11 mouse cellular contexts compared by ENCODE assay signal in genomic region chr14:8243136-8243888, GRCm38 (mm10). TPM values are rescaled to one million over a fixed set of nuclear protein-coding genes. Genes with fewer than 3 reads are reported as not detected.
DNase-seq lines count a peak whose midpoint lies in the region; ATAC-seq and TF ChIP-seq lines count a peak whose summit lies in the region.
"Had no signal": no experiment of that assay in that cellular context is flagged by ENCODE, and none has a peak within 500 bp of the region (broad histone marks: within the 10 kb centered on the region; RNA-seq: fewer than 3 reads in every experiment).

No protein-coding gene starts in this region.

- H3K36me3 ChIP-seq in forebrain, embryonic 10.5 days (replicated peaks): no peaks in the 10 kb centered on the region
- H3K36me3 ChIP-seq in forebrain, embryonic 16.5 days (ENCODE audit: control insufficient read depth, insufficient read depth): no peaks in the 10 kb centered on the region
- H3K36me3 ChIP-seq in kidney, embryonic 16.5 days (ENCODE audit: insufficient read depth, low read length): no peaks in the 10 kb centered on the region
- H3K36me3 ChIP-seq in liver, postnatal 0 days (replicated peaks; ENCODE audit: insufficient read depth, low read length): 0 out of 2 replicates have a peak, but pooled peaks cover 3% of the 10 kb centered on the region
- H3K36me3 ChIP-seq in stomach, embryonic 16.5 days (ENCODE audit: control insufficient read depth, insufficient read depth, low read length): no peaks in the 10 kb centered on the region
- H3K36me3 ChIP-seq: heart, embryonic 15.5 days; limb, embryonic 15.5 days had no signal

- no peak overlapping the region for H3K9ac ChIP-seq in forebrain, embryonic 16.5 days (replicated peaks; ENCODE audit: low read depth, low read length)
- H3K9ac ChIP-seq in kidney, embryonic 16.5 days (replicated peaks; ENCODE audit: low read length): no peak overlapping the region
- peak overlapping the region; percentile 46; the same call in 1 of the 2 replicates for H3K9ac ChIP-seq in liver, postnatal 0 days (replicated peaks)
- H3K9ac ChIP-seq in stomach, embryonic 16.5 days (ENCODE audit: low read length): no peak overlapping the region
- H3K9ac ChIP-seq: heart, embryonic 15.5 days; limb, embryonic 15.5 days had no signal

- no peaks in the 10 kb centered on the region for H3K9me3 ChIP-seq in forebrain, embryonic 10.5 days
- no peaks in the 10 kb centered on the region for H3K9me3 ChIP-seq in forebrain, embryonic 16.5 days (ENCODE audit: control insufficient read depth, low read length)
- no peaks in the 10 kb centered on the region for H3K9me3 ChIP-seq in kidney, embryonic 16.5 days (ENCODE audit: low read length)
- H3K9me3 ChIP-seq in liver, postnatal 0 days (ENCODE audit: low read length): no peaks in the 10 kb centered on the region
- H3K9me3 ChIP-seq in stomach, embryonic 16.5 days (replicated peaks; ENCODE audit: control insufficient read depth, low read length): no peaks in the 10 kb centered on the region
- H3K9me3 ChIP-seq: heart, embryonic 15.5 days; limb, embryonic 15.5 days had no signal

- ATAC-seq in forebrain, embryonic 16.5 days: no peak
- no peak for ATAC-seq in kidney, embryonic 16.5 days (ENCODE audit: low FRiP score, low TSS enrichment)
- ATAC-seq in liver, postnatal 0 days: no peak
- peak; percentile 68; the same call in 1 of the 2 replicates for ATAC-seq in stomach, embryonic 16.5 days (ENCODE audit: insufficient read depth, low FRiP score)

- H3K4me1 ChIP-seq in forebrain, embryonic 10.5 days: peaks cover 12% of the 10 kb centered on the region
- H3K4me1 ChIP-seq in forebrain, embryonic 16.5 days (replicated peaks; ENCODE audit: control insufficient read depth, insufficient read depth, low read length): no peaks in the 10 kb centered on the region
- H3K4me1 ChIP-seq in kidney, embryonic 16.5 days (ENCODE audit: insufficient read depth, low read length): no peaks in the 10 kb centered on the region
- H3K4me1 ChIP-seq in liver, postnatal 0 days (ENCODE audit: insufficient read depth): peaks cover 9% of the 10 kb centered on the region; the same call in 1 of the 2 replicates
- H3K4me1 ChIP-seq in stomach, embryonic 16.5 days (ENCODE audit: control insufficient read depth, insufficient read depth, low read length): 0 out of 2 replicates have a peak, but pooled peaks cover 4% of the 10 kb centered on the region
- H3K4me1 ChIP-seq in cerebellum, adult 2 months (ENCODE audit: control insufficient read depth, insufficient read depth, low read length): no peaks in the 10 kb centered on the region
- H3K4me1 ChIP-seq: limb, embryonic 15.5 days had no signal

- TF ChIP-seq CTCF in liver, postnatal 0 days (IDR thresholded peaks at IDR 0.05; ENCODE audit: low read depth): no peak
- no peak for TF ChIP-seq CTCF in cerebellum, adult 2 months (IDR thresholded peaks at IDR 0.05; ENCODE audit: borderline replicate concordance, insufficient read depth, low read depth, low read length)

- H3K27me3 ChIP-seq in forebrain, embryonic 10.5 days (ENCODE audit: poor library complexity, severe bottlenecking): no peaks in the 10 kb centered on the region
- H3K27me3 ChIP-seq in forebrain, embryonic 16.5 days (replicated peaks; ENCODE audit: control insufficient read depth, insufficient read depth, low read length): no peaks in the 10 kb centered on the region
- H3K27me3 ChIP-seq in kidney, embryonic 16.5 days (ENCODE audit: insufficient read depth, low read length): no peaks in the 10 kb centered on the region
- H3K27me3 ChIP-seq in liver, postnatal 0 days (ENCODE audit: insufficient read depth, low read length): no peaks in the 10 kb centered on the region
- no peaks in the 10 kb centered on the region for H3K27me3 ChIP-seq in stomach, embryonic 16.5 days (ENCODE audit: control insufficient read depth, insufficient read depth, low read length)
- H3K27me3 ChIP-seq in cerebellum, adult 2 months (ENCODE audit: control insufficient read depth, insufficient read depth, low read length): no peaks in the 10 kb centered on the region
- H3K27me3 ChIP-seq: heart, embryonic 15.5 days; limb, embryonic 15.5 days had no signal

- DNase-seq in forebrain, embryonic 10.5 days (ENCODE audit: extremely low spot score, low spot score): no peak
- peak; percentile 15 for DNase-seq in kidney, postnatal 14 days
- peak; percentile 15 for DNase-seq in liver, postnatal 0 days
- no peak for DNase-seq in layer of hippocampus, adult 9-11 months
- no peak for DNase-seq in cerebellum, adult 2 months

- H3K4me3 ChIP-seq in forebrain, embryonic 10.5 days: no peak overlapping the region
- no peak overlapping the region for H3K4me3 ChIP-seq in forebrain, embryonic 16.5 days (replicated peaks; ENCODE audit: low read length)
- no peak overlapping the region for H3K4me3 ChIP-seq in kidney, embryonic 16.5 days (ENCODE audit: low read length)
- H3K4me3 ChIP-seq in liver, postnatal 0 days (ENCODE audit: low read depth, low read length): no peak overlapping the region
- H3K4me3 ChIP-seq in stomach, embryonic 16.5 days (replicated peaks; ENCODE audit: low read length): no peak overlapping the region
- no peak overlapping the region for H3K4me3 ChIP-seq in cerebellum, adult 2 months (replicated peaks; ENCODE audit: insufficient read depth, low read depth, low read length)
- H3K4me3 ChIP-seq: heart, embryonic 15.5 days; left cerebral cortex, adult 2 months; limb, embryonic 15.5 days had no signal

- no peak for TF ChIP-seq EP300 in liver, postnatal 0 days (IDR thresholded peaks at IDR 0.05; ENCODE audit: low read depth)

- 81% methylated on average over 8 of the region's 8 CpGs for whole genome bisulfite sequencing in forebrain, embryonic 10.5 days
- WGBS in forebrain, embryonic 16.5 days: 65% methylated on average over 8 of the region's 8 CpGs
- whole genome bisulfite sequencing in kidney, embryonic 16.5 days: 82% methylated on average over 8 of the region's 8 CpGs
- WGBS in liver, postnatal 0 days (ENCODE audit: insufficient replicate concordance): 53% methylated on average over 8 of the region's 8 CpGs
- whole genome bisulfite sequencing in stomach, embryonic 16.5 days: 65% methylated on average over 8 of the region's 8 CpGs
- 72% methylated on average over 8 of the region's 8 CpGs for WGBS in cerebellum, adult 2 months

- no peak for TF ChIP-seq POLR2A in cerebellum, adult 2 months (IDR thresholded peaks at IDR 0.05; ENCODE audit: borderline replicate concordance, insufficient read depth, low read length)

- peak overlapping the region; percentile 53; the same call in 1 of the 2 replicates for H3K27ac ChIP-seq in forebrain, embryonic 10.5 days
- no peak overlapping the region for H3K27ac ChIP-seq in forebrain, embryonic 16.5 days (ENCODE audit: low read length)
- H3K27ac ChIP-seq in kidney, embryonic 16.5 days (ENCODE audit: low read length): no peak overlapping the region
- peak overlapping the region; percentile 91 for H3K27ac ChIP-seq in liver, postnatal 0 days (ENCODE audit: low read depth)
- H3K27ac ChIP-seq in stomach, embryonic 16.5 days (ENCODE audit: low read length): no peak overlapping the region
- no peak overlapping the region for H3K27ac ChIP-seq in cerebellum, adult 2 months (ENCODE audit: insufficient read depth, low read length)
- H3K27ac ChIP-seq: heart, embryonic 15.5 days; left cerebral cortex, adult 2 months; limb, embryonic 15.5 days had no signal

- no peak overlapping the region for H3K4me2 ChIP-seq in forebrain, embryonic 16.5 days (ENCODE audit: low read length)
- H3K4me2 ChIP-seq in kidney, embryonic 16.5 days (replicated peaks; ENCODE audit: low read depth, low read length): no peak overlapping the region
- no peak overlapping the region for H3K4me2 ChIP-seq in liver, postnatal 0 days (ENCODE audit: low read depth, low read length)
- no peak overlapping the region for H3K4me2 ChIP-seq in stomach, embryonic 16.5 days (ENCODE audit: low read depth, low read length)
- H3K4me2 ChIP-seq: heart, embryonic 15.5 days; limb, embryonic 15.5 days had no signal

RNA-seq across cellular contexts. Expression of gene Acox2, which starts 15.8 kb away (rescaled TPM):
- not detected in 2 replicates for polyA plus RNA-seq in forebrain, embryonic 10.5 days (2016; fragmentation: Nextera tagmentation; extraction: Ambion mirVana)
- 0.44 TPM in 1 of 2 replicates, not detected in the other for polyA plus RNA-seq in forebrain, embryonic 16.5 days (2015; fragmentation: Nextera tagmentation; extraction: Ambion mirVana)
- polyA plus RNA-seq in kidney, embryonic 16.5 days (2015; fragmentation: Nextera tagmentation; extraction: Ambion mirVana): 1.0 and 2.0 TPM in 2 replicates
- polyA plus RNA-seq in liver, postnatal 0 days (2015; fragmentation: Nextera tagmentation; extraction: Ambion mirVana): 64.9 and 66.7 TPM in 2 replicates
- 2.2 and 3.8 TPM in 2 replicates for polyA plus RNA-seq in stomach, embryonic 16.5 days (2015; fragmentation: Nextera tagmentation; extraction: Ambion mirVana)
- 0.41 and 0.55 TPM in 2 replicates for polyA plus RNA-seq in cerebellum, adult 2 months (2012; rRNA removed)
- polyA plus RNA-seq: heart, embryonic 15.5 days had no signal

RNA-seq across cellular contexts. Expression of gene Kctd6, which starts 29.4 kb away (rescaled TPM):
- 2.8 and 3.1 TPM in 2 replicates for polyA plus RNA-seq in forebrain, embryonic 10.5 days (2016; fragmentation: Nextera tagmentation; extraction: Ambion mirVana)
- polyA plus RNA-seq in forebrain, embryonic 16.5 days (2015; fragmentation: Nextera tagmentation; extraction: Ambion mirVana): 7.2 and 8.1 TPM in 2 replicates
- 3.3 and 3.6 TPM in 2 replicates for polyA plus RNA-seq in kidney, embryonic 16.5 days (2015; fragmentation: Nextera tagmentation; extraction: Ambion mirVana)
- 9.7 and 10.0 TPM in 2 replicates for polyA plus RNA-seq in liver, postnatal 0 days (2015; fragmentation: Nextera tagmentation; extraction: Ambion mirVana)
- polyA plus RNA-seq in stomach, embryonic 16.5 days (2015; fragmentation: Nextera tagmentation; extraction: Ambion mirVana): 2.0 and 3.0 TPM in 2 replicates
- 35.0 and 35.8 TPM in 2 replicates for polyA plus RNA-seq in cerebellum, adult 2 months (2012; rRNA removed)

Comparison
In these comparisons a context has a peak if more than half of its experiments do, and no peak if none do; other contexts are left out.
1. H3K27ac ChIP-seq: peak in forebrain, embryonic 10.5 days (single experiment) and liver, postnatal 0 days (single experiment); none in forebrain, embryonic 16.5 days (single experiment), kidney, embryonic 16.5 days (single experiment), stomach, embryonic 16.5 days (single experiment) and cerebellum, adult 2 months (single experiment).
2. DNase-seq: peak in kidney, postnatal 14 days (single experiment) and liver, postnatal 0 days (single experiment); none in forebrain, embryonic 10.5 days (single experiment), layer of hippocampus, adult 9-11 months (single experiment) and cerebellum, adult 2 months (0 of 2).
3. RNA of gene Acox2, which starts 15.8 kb away (polyA plus RNA-seq): 64.9 to 66.7 TPM in liver, postnatal 0 days; 2.2 to 3.8 TPM in stomach, embryonic 16.5 days, 1.0 to 2.0 TPM in kidney, embryonic 16.5 days, 0.44 TPM in forebrain, embryonic 16.5 days, 0.41 to 0.55 TPM in cerebellum, adult 2 months and not detected in forebrain, embryonic 10.5 days; every median in the first group is over 10 times any median in the second.